8 mouse cellular contexts compared by ENCODE assay signal in genomic region chr17:32991965-32992698, GRCm38 (mm10). TPM values are rescaled to one million over a fixed set of nuclear protein-coding genes. Genes with fewer than 3 reads are reported as not detected.
DNase-seq lines count a peak whose midpoint lies in the region; ATAC-seq and TF ChIP-seq lines count a peak whose summit lies in the region.

No protein-coding gene starts in this region.

- peak overlapping the region; percentile 99 for H3K4me3 ChIP-seq in megakaryocyte, embryonic 14.5 days (replicated peaks)
- no peak overlapping the region for H3K4me3 ChIP-seq in bone marrow, adult 2 months (replicated peaks; ENCODE audit: control insufficient read depth, low read depth, low read length)

- H3K27ac ChIP-seq in bone marrow, adult 2 months (ENCODE audit: control insufficient read depth, insufficient read depth, low read depth, low read length, poor library complexity) = no peak overlapping the region

- H3K4me1 ChIP-seq in megakaryocyte, embryonic 14.5 days = peaks cover 13% of the 10 kb centered on the region
- H3K4me1 ChIP-seq in bone marrow, adult 2 months (ENCODE audit: control insufficient read depth, insufficient read depth, low read length) = no peaks in the 10 kb centered on the region

- no peaks in the 10 kb centered on the region for H3K27me3 ChIP-seq in megakaryocyte, embryonic 14.5 days (replicated peaks)

- no peak for ATAC-seq in megakaryocyte, adult 5-6 weeks (ENCODE audit: poor library complexity, severe bottlenecking)

- TF ChIP-seq CTCF in bone marrow, adult 2 months (IDR thresholded peaks at IDR 0.05; ENCODE audit: control insufficient read depth, insufficient read depth, low read length) = 0 out of 2 replicates have a peak, but pooled peaks have one; percentile 29

- DNase-seq in heart, postnatal 36 days = peak; percentile 10 to 14
- DNase-seq in liver = peak; percentile 27
- DNase-seq in natural killer cell, adult 2 months (ENCODE audit: low spot score in 2 of 2) = peak; percentile 32 to 51
- no peak for DNase-seq in gastrocnemius, adult 18-20 months (ENCODE audit: low spot score)
- DNase-seq in frontal cortex, postnatal 25 days (ENCODE audit: low spot score in 2 of 2) = no peak

- TF ChIP-seq POLR2A in bone marrow, adult 2 months (IDR thresholded peaks at IDR 0.05; ENCODE audit: borderline replicate concordance, control insufficient read depth, low read depth, low read length) = no peak

- intact Hi-C loops in heart, postnatal 36 days (cut with DNase I) = loop anchor here (5.0 kb wide), 1 partner anchor 100 kb away; no protein-coding TSS in a partner anchor

- peaks cover 9% of the 10 kb centered on the region for H3K36me3 ChIP-seq in megakaryocyte, embryonic 14.5 days (replicated peaks; ENCODE audit: low read length)

- H3K9me3 ChIP-seq in megakaryocyte, embryonic 14.5 days = no peaks in the 10 kb centered on the region

- 58% methylated on average over 12 of the region's 12 CpGs for WGBS in bone marrow, adult 2 months

RNA-seq across cellular contexts. Expression of gene Zfp952, which starts 0.8 kb away (rescaled TPM):
- 0.26 TPM in 1 of 2 replicates, not detected in the other for polyA plus RNA-seq in megakaryocyte, embryonic 14.5 days (2012; ENCODE audit: insufficient read depth, low replicate concordance)
- 5.2 and 7.2 TPM in 2 replicates for total RNA-seq in megakaryocyte, adult 5-6 weeks (2015)
- total RNA-seq in megakaryocyte, adult 5-6 weeks (2017) = 6.4 and 8.2 TPM in 2 replicates
- 3.8 and 5.8 TPM in 2 replicates for polyA plus RNA-seq in bone marrow, adult 2 months (2011; ENCODE audit: insufficient read depth, insufficient read length, low replicate concordance, missing spikeins)
- total RNA-seq in heart, postnatal 36 days (2021) = 1 to 10 TPM; 5.9 to 7.1 TPM
- 1 to 10 TPM; 3.6 to 4.2 TPM for total RNA-seq in gastrocnemius, adult 18-20 months (2021)

RNA-seq across cellular contexts. Expression of gene Zfp472, which starts 26.5 kb away (rescaled TPM):
- 0.04 TPM in 1 of 2 replicates, not detected in the other for polyA plus RNA-seq in megakaryocyte, embryonic 14.5 days (2012; ENCODE audit: insufficient read depth, low replicate concordance)
- total RNA-seq in megakaryocyte, adult 5-6 weeks (2015) = 16.7 and 20.0 TPM in 2 replicates
- total RNA-seq in megakaryocyte, adult 5-6 weeks (2017) = 14.0 and 22.5 TPM in 2 replicates
- 3.8 and 13.6 TPM in 2 replicates for polyA plus RNA-seq in bone marrow, adult 2 months (2011; ENCODE audit: insufficient read depth, insufficient read length, low replicate concordance, missing spikeins)
- 1 to 10 TPM; 1.7 to 2.4 TPM for total RNA-seq in heart, postnatal 36 days (2021)
- total RNA-seq in gastrocnemius, adult 18-20 months (2021) = 1 to 10 TPM; 1.6 to 1.7 TPM

RNA-seq across cellular contexts. Expression of gene Zfp763, which starts 41.1 kb away (rescaled TPM):
- polyA plus RNA-seq in megakaryocyte, embryonic 14.5 days (2012; ENCODE audit: insufficient read depth, low replicate concordance) = 1.4 TPM in 1 of 2 replicates, not detected in the other
- total RNA-seq in megakaryocyte, adult 5-6 weeks (2015) = 3.8 and 4.0 TPM in 2 replicates
- 3.0 and 3.6 TPM in 2 replicates for total RNA-seq in megakaryocyte, adult 5-6 weeks (2017)
- polyA plus RNA-seq in bone marrow, adult 2 months (2011; ENCODE audit: insufficient read depth, insufficient read length, low replicate concordance, missing spikeins) = 1.8 and 4.5 TPM in 2 replicates
- 1 to 10 TPM; 4.1 to 5.3 TPM for total RNA-seq in heart, postnatal 36 days (2021)
- 1 to 10 TPM; 1.8 to 2.0 TPM for total RNA-seq in gastrocnemius, adult 18-20 months (2021)

RNA-seq across cellular contexts. Expression of gene Cyp4f13, which starts 44.9 kb away (rescaled TPM):
- 18.1 and 31.7 TPM in 2 replicates for polyA plus RNA-seq in megakaryocyte, embryonic 14.5 days (2012; ENCODE audit: insufficient read depth, low replicate concordance)
- total RNA-seq in megakaryocyte, adult 5-6 weeks (2015) = 19.0 and 20.2 TPM in 2 replicates
- 9.2 and 11.7 TPM in 2 replicates for total RNA-seq in megakaryocyte, adult 5-6 weeks (2017)
- 43.1 and 46.3 TPM in 2 replicates for polyA plus RNA-seq in bone marrow, adult 2 months (2011; ENCODE audit: insufficient read depth, insufficient read length, low replicate concordance, missing spikeins)
- 10 to 100 TPM; 12.5 to 15.2 TPM for total RNA-seq in heart, postnatal 36 days (2021)
- 1 to 10 TPM; 5.9 to 7.7 TPM for total RNA-seq in gastrocnemius, adult 18-20 months (2021)

Comparison
In these comparisons a context has a peak if more than half of its experiments do, and no peak if none do; other contexts are left out.
1. DNase-seq: peak in heart, postnatal 36 days (2 of 2), liver (single experiment) and natural killer cell, adult 2 months (2 of 2); none in gastrocnemius, adult 18-20 months (single experiment) and frontal cortex, postnatal 25 days (0 of 2).
2. RNA of gene Zfp472, which starts 26.5 kb away (total RNA-seq): 14.0 to 22.5 TPM in megakaryocyte, adult 5-6 weeks; 1.7 to 2.4 TPM in heart, postnatal 36 days and 1.6 to 1.7 TPM in gastrocnemius, adult 18-20 months; every median in the first group is over 4 times any median in the second.